Mouse (Mus musculus) heart, adult 2 months (tissue): Measurements from ENCODE around the gene Nup35. TPM values are rescaled to one million over a fixed set of nuclear protein-coding genes. Genes with fewer than 3 reads are reported as not detected.

Experiments
- DNase-seq, 2 experiments: peaks; one replicate each; pipeline ENCODE4 v3.0.0; 2021
- H3K27ac ChIP-seq: fragments of 200-600 bp; 2 replicates; pipeline ENCODE4 v1.8.1; 2022
- H3K27me3 ChIP-seq: fragments of 200-500 bp; 2 replicates; pipeline ENCODE4 v1.6.1; 2012; ENCODE audit warnings: mild to moderate bottlenecking, low read length, inconsistent platforms, mixed read lengths; ENCODE audit not compliant: control insufficient read depth, insufficient read depth
- H3K36me3 ChIP-seq: fragments of 200-500 bp; 2 replicates; pipeline ENCODE4 v1.6.1; 2012; ENCODE audit warnings: low read length, inconsistent platforms; ENCODE audit not compliant: control insufficient read depth, insufficient read depth
- H3K4me1 ChIP-seq: fragments of 200-500 bp; 2 replicates; pipeline ENCODE4 v1.6.1; 2011; ENCODE audit warnings: low read length; ENCODE audit not compliant: control insufficient read depth, insufficient read depth
- H3K4me3 ChIP-seq: fragments of 200-600 bp; 2 replicates; pipeline ENCODE4 v1.8.1; 2022
- H3K79me2 ChIP-seq: fragments of 200-500 bp; replicated peaks from 2 replicates; pipeline ENCODE4 v1.6.1; 2012; ENCODE audit warnings: mild to moderate bottlenecking, inconsistent platforms, low read length, moderate library complexity, mixed read lengths; ENCODE audit not compliant: control insufficient read depth, insufficient read depth
- H3K9ac ChIP-seq: fragments of 200-500 bp; 2 replicates; pipeline ENCODE4 v1.6.1; 2012; ENCODE audit warnings: low read depth, mild to moderate bottlenecking, control low read depth, inconsistent platforms, low read length, mixed read lengths
- CTCF ChIP-seq: fragments of 200-600 bp; IDR thresholded peaks from 2 replicates; pipeline ENCODE4 v1.8.1; 2022; ENCODE audit warnings: antibody characterized with exemption, mild to moderate bottlenecking, moderate library complexity
- EP300 ChIP-seq: fragments of 200-500 bp; IDR thresholded peaks from 2 replicates; pipeline ENCODE4 v1.6.1; 2011; ENCODE audit warnings: low read depth, low read length, control low read depth; ENCODE audit not compliant: insufficient read depth
- POLR2A ChIP-seq: fragments of 200-500 bp; IDR thresholded peaks from 2 replicates; pipeline ENCODE4 v1.6.1; 2011; ENCODE audit warnings: mild to moderate bottlenecking, low read depth, low read length, control low read depth; ENCODE audit not compliant: insufficient read depth
- WGBS: fragments of 180-500 bp; shearing (Covaris S2); methylation state at CpG from one replicate; pipeline ENCODE4 v1.1.7; 2018; 5-methylcytosine and 5-hydroxymethylcytosine counted together
- intact Hi-C: fragments of 180-260 bp; cut with DNase I; formaldehyde crosslinking; loops from one replicate; pipeline ENCODE4 v1.15.1; 2025
- polyA plus RNA-seq: library from polyadenylated mRNA; depleted of rRNA; stranded (reverse); fragments of >200 nt; gene quantifications from 2 replicates; pipeline ENCODE4 v1.2.3, GENCODE M21; 2012
- total RNA-seq, 2 experiments: library from RNA; stranded (reverse); gene quantifications; 2 replicates each; pipeline ENCODE4 v1.2.3; 2021

The Nup35 gene
- total and polyA plus RNA-seq, 3 experiments = 6.0 to 9.7 (median 6.5) TPM

GRCm38 (mm10) chr2:80599850-80600249, 17.2 kb upstream of the Nup35 start:
- Histone ChIP-seq H3K79me2 (no peaks in the 10 kb centered on the region), H3K27me3 (no peaks in the 10 kb centered on the region), H3K9ac (no peak overlapping the region), H3K27ac (no peak overlapping the region), H3K4me3 (no peak overlapping the region), H3K4me1 (no peaks in the 10 kb centered on the region), H3K36me3 (no peaks in the 10 kb centered on the region)
- intact Hi-C loops = no loop called here
- WGBS = 69% methylated on average over 3 of the region's 3 CpGs
- DNase-seq = no peak
- TF ChIP-seq EP300 (no peak), POLR2A (no peak), CTCF (no peak)

DNA sequence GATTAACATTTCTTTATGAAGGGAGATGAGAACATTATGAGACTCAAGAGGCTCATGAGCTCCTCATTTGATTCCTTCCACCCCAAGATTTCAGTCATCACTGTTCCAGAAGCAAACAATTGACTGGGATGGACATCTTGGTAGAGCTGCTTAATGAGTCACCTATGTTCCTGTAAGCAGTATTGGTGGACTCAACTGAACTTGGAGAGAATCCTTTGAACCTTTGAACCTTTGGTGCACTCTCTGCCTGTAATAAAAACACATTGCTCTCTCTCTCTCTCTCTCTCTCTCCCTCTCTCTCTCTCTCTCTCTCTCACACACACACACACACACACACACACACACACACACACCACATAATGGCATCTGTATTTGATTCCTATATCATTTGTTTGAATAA, 16.4 kb upstream of the Nup35 start:
- no peak for TF ChIP-seq CTCF
- no peak for TF ChIP-seq EP300
- TF ChIP-seq POLR2A = no peak
- intact Hi-C loops = no loop called here
- no peak overlapping the region for H3K27ac ChIP-seq

GRCm38 (mm10) chr2:80602756-80603155, 14.3 kb upstream of the Nup35 start:
- Histone ChIP-seq H3K79me2 (no peaks in the 10 kb centered on the region), H3K9ac (no peak overlapping the region), H3K27me3 (no peaks in the 10 kb centered on the region), H3K36me3 (no peaks in the 10 kb centered on the region), H3K4me3 (no peak overlapping the region), H3K27ac (no peak overlapping the region), H3K4me1 (no peaks in the 10 kb centered on the region)
- no peak for TF ChIP-seq EP300
- TF ChIP-seq CTCF = no peak
- no peak for TF ChIP-seq POLR2A
- intact Hi-C loops = no loop called here
- WGBS = 91% methylated on average over 13 of the region's 13 CpGs
- no peak for DNase-seq

More for the DNA sequence above, 16.4 kb upstream of the Nup35 start:
- no peaks in the 10 kb centered on the region for H3K4me1 ChIP-seq
- no peak overlapping the region for H3K4me3 ChIP-seq
- H3K9ac ChIP-seq = no peak overlapping the region
- no peak for DNase-seq
- H3K79me2 ChIP-seq = no peaks in the 10 kb centered on the region
- H3K36me3 ChIP-seq = no peaks in the 10 kb centered on the region
- H3K27me3 ChIP-seq = no peaks in the 10 kb centered on the region

GRCm38 (mm10) chr2:80603771-80604426, 13.1 kb upstream of the Nup35 start:
- Histone ChIP-seq H3K4me3 (no peak overlapping the region), H3K9ac (no peak overlapping the region), H3K36me3 (no peaks in the 10 kb centered on the region), H3K79me2 (no peaks in the 10 kb centered on the region), H3K27ac (no peak overlapping the region), H3K4me1 (no peaks in the 10 kb centered on the region), H3K27me3 (no peaks in the 10 kb centered on the region)
- TF ChIP-seq POLR2A (no peak), CTCF (no peak), EP300 (no peak)
- intact Hi-C loops = no loop called here
- 91% methylated on average over 19 of the region's 19 CpGs for WGBS
- DNase-seq = no peak

GRCm38 (mm10) chr2:80612286-80612685, 4.8 kb upstream of the Nup35 start:
- no peak for DNase-seq
- intact Hi-C loops = no loop called here
- WGBS = 58% methylated on average over 1 of the region's 1 CpGs

DNA sequence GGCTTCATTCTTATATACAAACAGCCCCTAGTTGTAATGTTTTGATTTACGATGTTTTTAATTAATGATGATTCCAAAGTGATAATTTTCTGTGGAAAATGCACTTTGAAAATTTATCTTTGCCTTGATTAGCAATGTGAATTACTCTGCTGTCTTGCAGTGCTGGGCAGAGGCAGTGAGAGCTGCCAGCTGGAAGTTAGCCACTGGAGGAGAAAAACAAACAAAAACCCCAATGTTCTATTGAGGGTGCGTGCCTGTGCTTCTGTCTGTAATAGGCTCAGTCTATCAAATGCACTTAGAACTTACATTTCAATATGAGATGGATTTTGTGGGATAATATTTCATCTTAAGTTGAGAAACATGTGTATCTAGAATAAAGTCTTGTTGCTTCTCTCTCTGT, 4.2 kb upstream of the Nup35 start:
- no peak for DNase-seq
- no peak overlapping the region for H3K4me3 ChIP-seq
- no peaks in the 10 kb centered on the region for H3K27me3 ChIP-seq
- no peak for TF ChIP-seq POLR2A
- TF ChIP-seq CTCF = no peak
- no peak for TF ChIP-seq EP300
- no peak overlapping the region for H3K9ac ChIP-seq
- no peaks in the 10 kb centered on the region for H3K79me2 ChIP-seq
- peaks cover 2% of the 10 kb centered on the region for H3K4me1 ChIP-seq
- whole genome bisulfite sequencing = 65% methylated on average over 2 of the region's 2 CpGs
- no peaks in the 10 kb centered on the region for H3K36me3 ChIP-seq
- intact Hi-C loops = no loop called here
- H3K27ac ChIP-seq = no peak overlapping the region

More at GRCm38 (mm10) chr2:80612286-80612685, 4.8 kb upstream of the Nup35 start:
- 0 out of 2 replicates have a peak, but pooled peaks cover 1% of the 10 kb centered on the region for H3K4me1 ChIP-seq
- H3K4me3 ChIP-seq = no peak overlapping the region
- no peak overlapping the region for H3K9ac ChIP-seq
- H3K27ac ChIP-seq = no peak overlapping the region
- H3K79me2 ChIP-seq = no peaks in the 10 kb centered on the region
- TF ChIP-seq EP300 = no peak
- TF ChIP-seq POLR2A = no peak
- no peak for TF ChIP-seq CTCF
- H3K27me3 ChIP-seq = no peaks in the 10 kb centered on the region
- no peaks in the 10 kb centered on the region for H3K36me3 ChIP-seq
